ENCODE assay signal across 16 mouse cellular contexts in genomic region chr17:3022245-3022935, GRCm38 (mm10).
DNase-seq lines count a peak whose midpoint lies in the region; ATAC-seq and TF ChIP-seq lines count a peak whose summit lies in the region.
"Had no signal": no experiment of that assay in that cellular context is flagged by ENCODE, and none has a peak within 500 bp of the region (broad histone marks: within the 10 kb centered on the region; RNA-seq: fewer than 3 reads in every experiment).

No protein-coding gene starts in this region.

- ATAC-seq in forebrain, embryonic 15.5 days (replicated peaks): no peak
- ATAC-seq in liver, embryonic 12.5 days: no peak
- ATAC-seq in kidney, embryonic 16.5 days (ENCODE audit: low FRiP score, low TSS enrichment): no peak

- H3K9me3 ChIP-seq in forebrain, embryonic 10.5 days: peaks cover 95% of the 10 kb centered on the region
- H3K9me3 ChIP-seq in forebrain, embryonic 15.5 days: peaks cover 14% of the 10 kb centered on the region; the same call in 1 of the 2 replicates
- peaks cover 56% of the 10 kb centered on the region for H3K9me3 ChIP-seq in liver, embryonic 12.5 days (replicated peaks)
- H3K9me3 ChIP-seq in MEL (replicated peaks; ENCODE audit: insufficient read depth, low read length): no peaks in the 10 kb centered on the region
- peaks cover 34% of the 10 kb centered on the region for H3K9me3 ChIP-seq in kidney, embryonic 16.5 days (ENCODE audit: low read length)

- TF ChIP-seq RAD21 in MEL (IDR thresholded peaks at IDR 0.05; ENCODE audit: low read depth, low read length): no peak

- no peaks in the 10 kb centered on the region for H3K4me1 ChIP-seq in forebrain, embryonic 10.5 days
- no peaks in the 10 kb centered on the region for H3K4me1 ChIP-seq in forebrain, embryonic 15.5 days
- no peaks in the 10 kb centered on the region for H3K4me1 ChIP-seq in liver, embryonic 12.5 days
- no peaks in the 10 kb centered on the region for H3K4me1 ChIP-seq in MEL (ENCODE audit: control insufficient read depth in 1 of 2, insufficient read depth in 2 of 2, low read length in 2 of 2)
- H3K4me1 ChIP-seq in liver, adult 2 months (ENCODE audit: control insufficient read depth, insufficient read depth, low read length): no peaks in the 10 kb centered on the region
- H3K4me1 ChIP-seq in kidney, embryonic 16.5 days (ENCODE audit: insufficient read depth, low read length): no peaks in the 10 kb centered on the region
- H3K4me1 ChIP-seq: embryonic facial prominence, embryonic 13.5 days had no signal

- no peak for TF ChIP-seq EP300 in MEL (IDR thresholded peaks at IDR 0.05; ENCODE audit: low read depth in 1 of 2, low read length in 2 of 2)

- H3K4me2 ChIP-seq in forebrain, embryonic 15.5 days (replicated peaks): no peak overlapping the region
- H3K4me2 ChIP-seq in liver, embryonic 12.5 days: no peak overlapping the region
- H3K4me2 ChIP-seq in kidney, embryonic 16.5 days (replicated peaks; ENCODE audit: low read depth, low read length): no peak overlapping the region
- H3K4me2 ChIP-seq: embryonic facial prominence, embryonic 13.5 days; lung, embryonic 14.5 days had no signal

- H3K4me3 ChIP-seq in forebrain, embryonic 10.5 days: no peak overlapping the region
- no peak overlapping the region for H3K4me3 ChIP-seq in forebrain, embryonic 15.5 days
- H3K4me3 ChIP-seq in liver, embryonic 12.5 days: no peak overlapping the region
- no peak overlapping the region for H3K4me3 ChIP-seq in MEL (ENCODE audit: control insufficient read depth in 1 of 2, insufficient read depth in 1 of 2, low read depth in 2 of 2, low read length in 2 of 2)
- no peak overlapping the region for H3K4me3 ChIP-seq in liver, adult 2 months (ENCODE audit: insufficient read depth, low read depth, low read length)
- H3K4me3 ChIP-seq in kidney, embryonic 16.5 days (ENCODE audit: low read length): no peak overlapping the region
- H3K4me3 ChIP-seq: embryonic facial prominence, embryonic 13.5 days had no signal

- no peak for TF ChIP-seq CTCF in MEL (IDR thresholded peaks at IDR 0.05 in 2 of 3, conservative IDR thresholded peaks at IDR 0.05 in 1 of 3; ENCODE audit: control insufficient read depth in 1 of 3, insufficient read depth in 1 of 3, low read depth in 2 of 3, low read length in 3 of 3, poor library complexity in 1 of 3, severe bottlenecking in 1 of 3)
- no peak for TF ChIP-seq CTCF in liver, adult 2 months (IDR thresholded peaks at IDR 0.05; ENCODE audit: low read depth, low read length)

- no peaks in the 10 kb centered on the region for H3K36me3 ChIP-seq in forebrain, embryonic 10.5 days (replicated peaks)
- H3K36me3 ChIP-seq in forebrain, embryonic 15.5 days: no peaks in the 10 kb centered on the region
- no peaks in the 10 kb centered on the region for H3K36me3 ChIP-seq in liver, embryonic 12.5 days
- no peaks in the 10 kb centered on the region for H3K36me3 ChIP-seq in MEL (ENCODE audit: control insufficient read depth in 1 of 2, insufficient read depth in 2 of 2, low read length in 2 of 2)
- no peaks in the 10 kb centered on the region for H3K36me3 ChIP-seq in liver, adult 2 months (ENCODE audit: control insufficient read depth, insufficient read depth, low read length)
- H3K36me3 ChIP-seq in kidney, embryonic 16.5 days (ENCODE audit: insufficient read depth, low read length): no peaks in the 10 kb centered on the region
- H3K36me3 ChIP-seq: embryonic facial prominence, embryonic 13.5 days had no signal

- no peaks in the 10 kb centered on the region for H3K27me3 ChIP-seq in forebrain, embryonic 10.5 days (ENCODE audit: poor library complexity, severe bottlenecking)
- H3K27me3 ChIP-seq in forebrain, embryonic 15.5 days: no peaks in the 10 kb centered on the region
- H3K27me3 ChIP-seq in liver, embryonic 12.5 days (replicated peaks): no peaks in the 10 kb centered on the region
- no peaks in the 10 kb centered on the region for H3K27me3 ChIP-seq in MEL (ENCODE audit: control insufficient read depth in 1 of 2, insufficient read depth in 2 of 2, low read length in 2 of 2)
- no peaks in the 10 kb centered on the region for H3K27me3 ChIP-seq in liver, adult 2 months (ENCODE audit: control insufficient read depth, insufficient read depth, low read length)
- no peaks in the 10 kb centered on the region for H3K27me3 ChIP-seq in kidney, embryonic 16.5 days (ENCODE audit: insufficient read depth, low read length)
- H3K27me3 ChIP-seq: embryonic facial prominence, embryonic 13.5 days had no signal

- peak; percentile 5 for DNase-seq in forebrain, embryonic 10.5 days (ENCODE audit: extremely low spot score, low spot score)
- DNase-seq in liver (peak; percentile 1), MEL (ENCODE audit: low read depth, low spot score) (peak; percentile 10)
- peak; percentile 14 for DNase-seq in liver, adult 2 months (ENCODE audit: extremely low read depth, low read depth, low spot score)
- no peak for DNase-seq in spleen, adult 12 weeks (ENCODE audit: low spot score)
- DNase-seq: adrenal gland, postnatal 14 days; cerebellum, postnatal 14 days; lung, embryonic 14.5 days; right cerebral cortex, postnatal 4 days; thymus, postnatal 25 days had no signal

- no peak for TF ChIP-seq POLR2A in MEL (IDR thresholded peaks at IDR 0.05; ENCODE audit: control insufficient read depth in 1 of 2, insufficient read depth in 1 of 2, low read depth in 1 of 2, low read length in 2 of 2, poor library complexity in 1 of 2)
- TF ChIP-seq POLR2A in liver, adult 2 months (IDR thresholded peaks at IDR 0.05; ENCODE audit: extremely low read depth, insufficient read depth, low read length): no peak

- no peak overlapping the region for H3K27ac ChIP-seq in forebrain, embryonic 10.5 days
- H3K27ac ChIP-seq in forebrain, embryonic 15.5 days (replicated peaks): no peak overlapping the region
- H3K27ac ChIP-seq in liver, embryonic 12.5 days: no peak overlapping the region
- H3K27ac ChIP-seq in MEL (ENCODE audit: control insufficient read depth, low read depth, low read length): no peak overlapping the region
- no peak overlapping the region for H3K27ac ChIP-seq in liver, adult 2 months (replicated peaks; ENCODE audit: insufficient read depth, low read depth, low read length)
- H3K27ac ChIP-seq in kidney, embryonic 16.5 days (ENCODE audit: low read length): no peak overlapping the region
- H3K27ac ChIP-seq: embryonic facial prominence, embryonic 13.5 days; hindbrain, postnatal 0 days; kidney, postnatal 0 days had no signal

- 77% methylated on average over 5 of the region's 5 CpGs for WGBS in forebrain, embryonic 10.5 days
- WGBS in forebrain, embryonic 15.5 days: 81% methylated on average over 5 of the region's 5 CpGs
- WGBS in liver, embryonic 12.5 days (ENCODE audit: insufficient replicate concordance): 62% methylated on average over 5 of the region's 5 CpGs
- WGBS in liver, adult 2 months: 80% methylated on average over 5 of the region's 5 CpGs
- 81% methylated on average over 4 of the region's 5 CpGs for WGBS in kidney, embryonic 16.5 days

- no peak overlapping the region for H3K9ac ChIP-seq in forebrain, embryonic 15.5 days (replicated peaks)
- H3K9ac ChIP-seq in liver, embryonic 12.5 days: no peak overlapping the region
- no peak overlapping the region for H3K9ac ChIP-seq in MEL (ENCODE audit: control insufficient read depth, low read depth, low read length, poor library complexity, severe bottlenecking)
- H3K9ac ChIP-seq in liver, adult 2 months (ENCODE audit: low read depth, low read length): no peak overlapping the region
- no peak overlapping the region for H3K9ac ChIP-seq in kidney, embryonic 16.5 days (replicated peaks; ENCODE audit: low read length)
- H3K9ac ChIP-seq: embryonic facial prominence, embryonic 13.5 days; lung, embryonic 14.5 days had no signal

- H3K79me2 ChIP-seq in MEL (ENCODE audit: control insufficient read depth, insufficient read depth, low read length, poor library complexity): no peaks in the 10 kb centered on the region
- H3K79me2 ChIP-seq in liver, adult 2 months (ENCODE audit: control insufficient read depth, insufficient read depth, low read length): no peaks in the 10 kb centered on the region

TF ChIP-seq in MEL, 35 proteins besides CTCF, POLR2A, EP300 and RAD21:
- TF ChIP-seq USF2 (IDR thresholded peaks at IDR 0.05; ENCODE audit: borderline replicate concordance in 1 of 2, insufficient read depth in 1 of 2, low read depth in 1 of 2, low read length in 2 of 2): no peak
- no peak for TF ChIP-seq ZNF384 (IDR thresholded peaks at IDR 0.05; ENCODE audit: low read depth, low read length)
- TF ChIP-seq JUND (IDR thresholded peaks at IDR 0.05; ENCODE audit: low read depth, low read length): no peak
- no peak for TF ChIP-seq UBTF (IDR thresholded peaks at IDR 0.05; ENCODE audit: borderline replicate concordance, insufficient read depth, low read depth, low read length)
- no peak for TF ChIP-seq CHD2 (IDR thresholded peaks at IDR 0.05; ENCODE audit: low read length)
- no peak for TF ChIP-seq HCFC1 (IDR thresholded peaks at IDR 0.05; ENCODE audit: low read depth, low read length)
- no peak for TF ChIP-seq POLR2AphosphoS5 (IDR thresholded peaks at IDR 0.05; ENCODE audit: borderline replicate concordance, low read depth, low read length)
- TF ChIP-seq TAL1 (IDR thresholded peaks at IDR 0.05; ENCODE audit: low read length): no peak
- TF ChIP-seq ELF1 (IDR thresholded peaks at IDR 0.05; ENCODE audit: low read depth, low read length): no peak
- no peak for TF ChIP-seq TCF12 (IDR thresholded peaks at IDR 0.05; ENCODE audit: low read depth, low read length)
- no peak for TF ChIP-seq GATA1 (IDR thresholded peaks at IDR 0.05; ENCODE audit: low read depth, low read length)
- TF ChIP-seq KAT2A (conservative IDR thresholded peaks at IDR 0.05; ENCODE audit: low read depth, low read length): no peak
- TF ChIP-seq MYC (IDR thresholded peaks at IDR 0.05; ENCODE audit: low read depth, low read length): no peak
- TF ChIP-seq ETS1 (IDR thresholded peaks at IDR 0.05; ENCODE audit: low read depth, low read length): no peak
- TF ChIP-seq MAX (IDR thresholded peaks at IDR 0.05; ENCODE audit: low read length): no peak
TF ChIP-seq in MEL: peak in this region for 0.
